Mouse (Mus musculus) myocyte (in vitro differentiated cells): ENCODE data around the gene Vps52.

ENCODE experiments used
- CEBPB ChIP-seq: IDR thresholded peaks from 2 replicates; pipeline ENCODE4 v1.6.1; 2011; ENCODE audit warnings: mild to moderate bottlenecking, moderate library complexity; ENCODE audit not compliant: poor library complexity, insufficient read depth, severe bottlenecking
- E2F4 ChIP-seq: IDR thresholded peaks from one replicate; pipeline ENCODE4 v1.6.1; 2011; ENCODE audit warnings: mild to moderate bottlenecking, control low read depth, moderate library complexity; ENCODE audit not compliant: insufficient read depth
- MAX ChIP-seq: IDR thresholded peaks from one replicate; pipeline ENCODE4 v1.6.1; 2011; ENCODE audit warnings: low read depth, mild to moderate bottlenecking, control low read depth
- MYOD1 ChIP-seq, 3 experiments: IDR thresholded peaks; one replicate each; pipeline ENCODE4 v1.6.1; 2011; ENCODE audit warnings: control low read depth in 2 of 3, low read depth in 2 of 3, mild to moderate bottlenecking in 2 of 3, moderate library complexity in 1 of 3; ENCODE audit not compliant: insufficient read length in 2 of 3, control insufficient read depth in 1 of 3
- POLR2A ChIP-seq: IDR thresholded peaks from one replicate; pipeline ENCODE4 v1.6.1; 2011; ENCODE audit warnings: low read depth, mild to moderate bottlenecking, control low read depth, moderate library complexity; ENCODE audit not compliant: insufficient read length
- TCF12 ChIP-seq: IDR thresholded peaks from one replicate; pipeline ENCODE4 v1.6.1; 2011; ENCODE audit warnings: mild to moderate bottlenecking, control low read depth; ENCODE audit not compliant: poor library complexity, insufficient read depth, severe bottlenecking
- TCF3 ChIP-seq: IDR thresholded peaks from one replicate; pipeline ENCODE4 v1.6.1; 2011; ENCODE audit warnings: low read depth, control low read depth; ENCODE audit not compliant: insufficient read length
- USF1 ChIP-seq: IDR thresholded peaks from one replicate; pipeline ENCODE4 v1.6.1; 2011; ENCODE audit warnings: low read depth, mild to moderate bottlenecking, control low read depth, moderate library complexity

GRCm38 (mm10) chr17:33965082-33965845 is 9.7 kb downstream of the Vps52 start:
- TF ChIP-seq MAX (no peak), TCF12 (no peak), POLR2A (no peak), MYOD1 (IDR thresholded peaks at IDR 0.05; ENCODE audit: control insufficient read depth in 1 of 3, insufficient read length in 2 of 3, low read depth in 2 of 3) (no peak), TCF3 (no peak), CEBPB (no peak), E2F4 (no peak), USF1 (no peak)
